Mouse (Mus musculus) CH12.LX (cell line): ENCODE results near the gene Tspan2.

Source experiments
- CTCF ChIP-seq, 2 experiments: IDR thresholded peaks in 1 of 2; conservative IDR thresholded peaks in 1 of 2; 2 replicates each; pipeline ENCODE4 v1.5.1; 2011 to 2012; ENCODE audit warnings: low read depth in 2 of 2, low read length in 2 of 2, improper control_type of control experiment in 1 of 2, inconsistent platforms in 1 of 2, mild to moderate bottlenecking in 1 of 2, moderate library complexity in 1 of 2
- E2F4 ChIP-seq: IDR thresholded peaks from 2 replicates; pipeline ENCODE4 v1.6.1; 2011; ENCODE audit warnings: low read depth, low read length, improper control_type of control experiment; ENCODE audit not compliant: insufficient replicate concordance
- EP300 ChIP-seq: IDR thresholded peaks from 2 replicates; pipeline ENCODE4 v1.6.1; 2011; ENCODE audit warnings: low read length, improper control_type of control experiment
- ETS1 ChIP-seq: conservative IDR thresholded peaks from 2 replicates; pipeline ENCODE4 v1.6.1; 2012; ENCODE audit warnings: low read depth, mild to moderate bottlenecking, inconsistent platforms, low read length, improper control_type of control experiment, moderate library complexity
- MAX ChIP-seq: IDR thresholded peaks from 2 replicates; pipeline ENCODE4 v1.6.1; 2011; ENCODE audit warnings: low read length, improper control_type of control experiment
- NELFE ChIP-seq: IDR thresholded peaks from 2 replicates; pipeline ENCODE4 v1.6.1; 2011; ENCODE audit warnings: low read depth, low read length, improper control_type of control experiment
- PAX5 ChIP-seq: IDR thresholded peaks from 2 replicates; pipeline ENCODE4 v1.6.1; 2012; ENCODE audit warnings: low read length, inconsistent platforms, mixed read lengths
- POLR2A ChIP-seq: IDR thresholded peaks from 2 replicates; pipeline ENCODE4 v1.6.1; 2011; ENCODE audit warnings: low read depth, mild to moderate bottlenecking, improper control_type of control experiment, low read length
- POLR2AphosphoS2 ChIP-seq: IDR thresholded peaks from 2 replicates; pipeline ENCODE4 v1.6.1; 2011; ENCODE audit warnings: low read depth, low read length, improper control_type of control experiment
- RAD21 ChIP-seq: IDR thresholded peaks from 2 replicates; pipeline ENCODE4 v1.6.1; 2011; ENCODE audit warnings: low read depth, mild to moderate bottlenecking, low read length, improper control_type of control experiment, moderate library complexity
- USF1 ChIP-seq: IDR thresholded peaks from 2 replicates; pipeline ENCODE4 v1.6.1; 2014; ENCODE audit warnings: low read depth, mild to moderate bottlenecking, inconsistent platforms, low read length, improper control_type of control experiment
- USF2 ChIP-seq: conservative IDR thresholded peaks from 2 replicates; pipeline ENCODE4 v1.6.1; 2011; ENCODE audit warnings: low read depth, low read length, improper control_type of control experiment
- ZNF384 ChIP-seq: IDR thresholded peaks from 2 replicates; pipeline ENCODE4 v1.6.1; 2012; ENCODE audit warnings: low read depth, low read length, improper control_type of control experiment, inconsistent platforms

GRCm38 (mm10) chr3:102737106-102737505 is 2.8 kb downstream of the Tspan2 start:
- TF ChIP-seq ZNF384 (no peak), CTCF (conservative IDR thresholded peaks at IDR 0.05 in 1 of 2, IDR thresholded peaks at IDR 0.05 in 1 of 2; ENCODE audit: low read depth in 2 of 2, low read length in 2 of 2) (no peak), PAX5 (no peak), NELFE (no peak), E2F4 (no peak), ETS1 (no peak), USF1 (no peak), POLR2AphosphoS2 (no peak), MAX (no peak), USF2 (no peak), POLR2A (no peak), EP300 (no peak), RAD21 (no peak)
